Mouse (Mus musculus) urinary bladder, postnatal 25 days (tissue): ENCODE measurements at regions not wholly inside any gene's neighbourhood (a gene's known extent, or its start where the extent isn't known, plus 50 kb on each side); places are given as distances from the start of the nearest gene placed in this dataset.

Experiments
- DNase-seq: peaks from one replicate; pipeline ENCODE4 v3.0.0; 2022; ENCODE audit warnings: low spot score

DNA sequence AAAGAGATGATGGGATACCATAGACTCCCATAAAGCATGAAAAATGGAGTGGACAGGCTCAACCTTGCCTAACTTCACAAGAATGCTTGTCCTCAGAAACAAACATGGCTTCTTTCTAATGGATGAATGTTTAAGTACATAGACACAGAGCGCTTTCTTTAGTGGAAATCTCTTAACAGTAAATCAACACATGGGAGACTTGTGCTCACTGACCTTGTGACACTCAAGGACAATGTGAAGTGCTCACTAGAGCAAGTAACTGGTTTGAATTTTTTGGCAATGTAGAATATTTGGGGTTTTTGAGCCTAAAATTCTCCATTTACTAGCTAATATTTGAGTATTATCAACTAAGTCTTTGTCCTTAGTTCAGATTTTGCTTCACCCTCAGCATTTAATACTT lies 88.0 kb downstream of the Tent5c start:
- no peak for DNase-seq

DNA sequence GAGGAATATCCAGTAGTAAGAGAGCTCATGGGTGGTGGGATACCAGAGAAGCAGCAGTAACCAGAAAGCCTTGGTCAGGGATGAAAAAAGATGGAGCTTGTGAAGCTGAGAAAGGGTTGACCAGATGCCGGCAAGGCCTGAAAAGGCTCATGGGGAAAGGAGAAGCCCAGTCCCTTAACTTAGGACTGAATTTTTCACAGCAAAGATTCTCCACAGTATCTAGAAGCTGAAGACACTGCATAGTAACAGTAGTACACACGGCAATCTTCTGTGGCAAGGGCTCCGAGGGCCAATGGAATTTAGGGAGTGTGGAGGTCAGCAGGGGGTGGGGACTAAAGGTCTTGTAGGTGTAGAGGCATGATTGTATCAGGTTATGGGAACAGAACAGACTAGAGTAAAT lies 91.6 kb downstream of the Tent5c start:
- DNase-seq, result no peak

DNA sequence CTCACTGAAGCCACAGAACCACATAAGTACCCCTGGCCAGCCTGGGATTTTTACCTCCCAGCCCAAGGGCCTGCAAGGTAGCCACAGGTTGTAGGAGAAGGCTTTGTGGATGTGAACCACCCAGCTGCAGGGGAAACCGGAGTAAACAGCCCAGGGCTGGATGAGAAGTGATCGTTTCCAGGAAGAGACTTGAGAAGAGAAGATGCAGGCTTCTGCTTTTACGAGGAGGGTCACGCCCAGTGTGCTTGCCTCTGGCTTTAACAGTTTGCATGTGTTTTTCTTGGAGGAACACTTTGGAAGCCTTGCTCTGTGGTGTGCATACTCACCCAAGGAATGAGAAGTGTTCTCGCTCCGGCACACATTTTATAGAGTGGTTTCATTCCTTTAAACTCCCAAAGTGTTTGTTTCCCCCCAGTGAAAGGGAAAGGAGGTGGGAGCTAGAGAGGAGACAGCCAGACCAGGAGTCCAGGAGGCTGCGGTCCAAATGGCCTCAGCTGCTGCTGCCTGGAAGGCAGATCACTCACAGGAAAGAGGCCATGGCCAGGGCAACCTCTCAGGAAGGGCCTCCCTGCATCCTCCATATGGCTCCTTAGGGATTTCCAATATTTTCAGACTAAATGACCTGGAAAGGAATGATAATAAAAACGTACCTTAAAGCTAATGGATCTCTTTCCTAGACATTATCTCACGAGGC lies 94.1 kb downstream of the Tent5c start:
- no peak for DNase-seq

- no peak for DNase-seq
These were observed 95.2 kb downstream of the Tent5c start for GRCm38 (mm10) chr3:100393956-100394355.

DNA sequence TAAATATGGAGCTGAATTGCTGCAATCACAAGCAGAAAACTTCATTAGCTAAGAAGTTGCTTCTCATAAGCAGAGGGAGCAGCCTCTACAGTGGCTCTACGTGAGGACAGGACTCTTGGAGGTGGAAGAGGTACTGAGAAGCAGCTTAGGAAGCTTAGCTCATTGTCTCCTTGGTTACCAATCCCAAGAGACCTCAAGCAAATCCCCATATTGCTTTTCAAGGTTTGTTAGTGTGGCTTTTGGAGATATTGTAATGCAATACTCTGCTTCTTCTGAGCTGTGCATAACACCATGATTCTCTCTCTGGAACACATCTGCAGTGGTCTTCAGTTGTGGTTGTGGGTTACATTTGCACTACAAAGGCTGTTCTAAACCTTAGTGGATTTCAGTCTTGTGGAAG lies 106.9 kb downstream of the Tent5c start:
- no peak for DNase-seq

DNA sequence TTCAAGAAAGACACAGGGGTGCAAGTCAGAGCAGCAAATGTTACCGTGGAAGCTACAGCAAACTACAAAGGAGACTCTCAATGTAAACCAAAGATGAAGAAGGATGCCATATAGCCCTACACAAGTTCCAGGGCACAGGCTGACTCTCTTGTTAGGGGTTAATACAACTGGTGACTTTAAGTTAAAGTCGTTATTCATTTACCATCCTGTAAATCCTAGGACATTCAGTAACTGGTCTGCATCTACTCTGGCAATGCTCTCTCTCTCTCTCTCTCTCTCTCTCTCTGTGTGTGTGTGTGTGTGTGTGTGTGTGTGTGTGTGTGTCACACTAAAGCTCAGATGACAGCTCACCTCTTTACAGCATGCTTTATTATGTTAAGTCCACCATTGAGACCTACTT lies 107.8 kb downstream of the Tent5c start:
- DNase-seq, result no peak

DNA sequence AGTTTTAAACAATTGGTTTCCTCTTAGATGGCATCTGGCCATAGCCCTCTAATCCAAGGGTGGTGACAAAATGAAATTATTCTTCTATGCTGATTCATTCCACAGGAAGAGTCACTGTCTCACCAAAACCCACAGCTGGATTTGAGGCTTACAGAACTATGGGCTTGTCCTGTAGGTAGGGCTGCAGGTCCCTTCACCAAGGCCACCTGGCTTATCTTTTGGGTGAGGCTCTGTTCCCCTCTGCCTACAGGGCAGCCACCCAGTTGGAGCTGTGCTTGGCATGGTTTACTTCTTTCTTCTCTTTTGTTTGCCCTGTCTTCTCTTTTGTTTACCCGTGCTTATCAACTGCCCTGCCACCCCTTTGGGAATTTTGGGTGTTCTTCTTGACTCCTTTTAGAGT lies 113.0 kb downstream of the Tent5c start:
- DNase-seq, result no peak

DNA sequence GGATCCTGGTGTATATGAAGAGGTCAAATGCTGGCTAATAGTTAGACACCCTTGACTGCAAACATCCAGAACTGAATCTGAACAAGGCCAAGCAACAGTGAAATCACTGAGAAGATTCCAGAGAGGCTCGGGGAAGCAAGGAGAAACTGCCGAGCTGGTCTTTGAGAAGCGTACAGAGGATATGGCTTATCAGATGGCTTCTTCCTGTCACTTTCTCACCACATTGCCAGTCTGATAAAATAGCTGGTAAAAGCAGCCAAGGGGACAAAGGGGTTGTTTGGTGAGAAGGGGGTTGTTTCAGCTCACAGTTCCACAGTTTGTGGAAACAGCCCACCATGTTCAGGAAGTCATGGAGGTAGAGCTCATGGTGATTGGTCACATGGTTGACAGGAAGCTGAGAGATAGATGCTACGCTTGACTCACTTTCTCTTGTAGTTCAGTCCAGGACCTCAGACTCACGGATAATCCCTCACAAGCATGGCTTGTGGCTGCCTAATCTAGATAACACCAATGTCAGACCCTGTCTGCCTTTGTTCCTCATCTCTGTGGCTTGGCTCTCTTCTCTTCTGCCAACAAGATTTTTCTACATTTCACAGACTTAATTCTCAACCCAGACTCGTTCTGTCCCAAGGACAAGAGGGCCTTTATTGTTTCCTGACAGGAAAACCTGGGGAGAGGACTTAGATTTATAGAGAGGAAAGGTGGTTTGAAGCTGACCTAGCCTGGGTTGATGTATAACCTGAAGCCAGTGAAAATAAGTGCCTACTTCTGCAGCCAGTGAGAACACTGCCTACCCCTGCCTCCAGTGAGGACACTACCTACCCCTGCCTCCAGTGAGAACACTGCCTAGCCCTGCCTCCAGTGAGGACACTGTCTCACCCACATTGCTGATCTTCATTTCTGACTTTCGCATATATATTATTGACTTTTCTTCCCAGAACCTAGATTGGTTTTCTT lies 122.0 kb downstream of the Tent5c start:
- DNase-seq, result no peak

DNA sequence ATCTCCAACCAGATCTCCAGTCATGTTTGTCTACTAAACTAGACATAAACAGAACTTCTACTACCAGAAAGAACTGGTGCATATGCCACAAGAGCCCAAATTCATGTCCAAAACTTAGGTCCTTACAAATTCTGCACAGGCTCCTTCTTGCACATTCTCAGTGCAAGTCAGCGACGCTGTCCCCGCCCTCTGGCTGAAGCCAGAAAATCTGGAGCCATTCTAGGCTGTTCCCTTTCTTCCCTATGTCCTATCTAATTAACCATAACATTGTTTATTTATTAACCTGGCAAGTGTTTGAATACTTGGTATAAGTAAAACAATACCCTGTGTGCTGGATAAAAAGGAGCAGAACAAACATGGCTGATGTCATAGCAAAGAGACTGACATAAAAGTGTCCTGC lies 122.7 kb downstream of the Tent5c start:
- no peak for DNase-seq

DNA sequence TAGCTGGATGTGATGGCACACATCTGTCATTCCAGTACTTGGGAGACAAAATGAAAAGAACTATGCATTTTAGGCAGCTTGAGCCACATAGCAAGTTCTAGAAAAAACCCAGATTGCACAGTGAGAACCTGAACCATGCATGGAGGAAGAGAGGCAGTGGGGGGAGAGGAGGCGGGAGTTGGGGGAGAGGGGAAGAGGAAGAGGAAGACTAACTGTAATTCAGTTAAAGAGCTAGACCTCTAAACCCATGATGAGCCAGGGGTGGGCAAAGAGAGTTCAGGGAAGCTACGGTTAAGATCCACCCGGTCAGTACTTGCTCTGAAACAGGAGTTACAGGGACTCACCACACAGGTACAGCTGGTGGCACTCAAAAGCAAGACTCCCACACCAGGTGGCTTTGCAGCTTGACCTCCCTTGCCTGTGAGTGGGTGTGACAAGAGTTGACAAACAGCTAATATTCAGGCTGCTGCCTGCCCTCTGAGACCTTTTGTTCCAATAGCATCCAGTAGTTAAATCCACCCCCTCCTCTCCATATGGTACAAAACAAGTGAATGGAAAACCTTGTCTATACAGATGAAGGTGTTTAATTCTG lies 123.7 kb downstream of the Tent5c start:
- no peak for DNase-seq

GRCm38 (mm10) chr3:100364706-100365105 lies 124.4 kb downstream of the Tent5c start:
- DNase-seq, result no peak

DNA sequence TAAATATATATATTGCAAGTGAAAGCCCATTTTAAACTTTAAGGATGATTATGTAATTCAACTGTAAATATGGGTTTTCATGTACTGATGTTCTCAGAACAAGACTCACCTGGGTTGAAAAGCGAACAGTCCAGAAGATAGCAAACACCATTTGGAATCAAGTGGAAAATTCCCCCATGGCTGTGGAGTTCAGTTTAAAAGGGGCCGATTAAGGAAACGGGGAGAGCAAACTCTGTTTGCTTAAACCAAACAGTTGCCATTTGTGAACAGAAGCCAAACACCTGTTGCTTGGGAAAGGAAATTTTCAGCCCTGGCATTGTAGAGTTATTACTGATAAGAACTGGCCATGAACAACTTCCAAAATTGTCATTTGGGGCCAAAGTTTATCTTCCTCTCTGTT lies 126.1 kb downstream of the Tent5c start:
- DNase-seq, result no peak

DNA sequence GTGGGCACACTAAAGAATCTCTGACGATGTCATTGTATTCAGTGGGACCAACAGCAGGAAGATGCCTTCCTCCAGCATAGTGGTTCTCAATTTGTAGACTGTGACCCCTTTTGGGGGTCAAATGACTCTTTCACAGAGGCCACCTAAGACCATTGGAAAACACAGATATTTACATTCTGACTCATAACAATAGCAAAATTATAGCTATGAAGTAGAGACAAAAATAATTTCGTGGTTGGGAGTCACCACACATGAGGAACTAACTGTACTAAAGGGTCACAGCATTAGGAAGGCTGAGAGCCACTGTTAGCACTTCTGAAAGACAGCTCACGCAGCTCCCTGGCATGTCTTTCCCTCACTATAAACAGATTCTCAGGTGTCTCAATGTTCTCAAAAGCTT lies 129.1 kb downstream of the Tent5c start:
- no peak for DNase-seq

- DNase-seq, result peak; percentile 19
These were observed 130.1 kb downstream of the Tent5c start for GRCm38 (mm10) chr3:100359036-100359435.

DNA sequence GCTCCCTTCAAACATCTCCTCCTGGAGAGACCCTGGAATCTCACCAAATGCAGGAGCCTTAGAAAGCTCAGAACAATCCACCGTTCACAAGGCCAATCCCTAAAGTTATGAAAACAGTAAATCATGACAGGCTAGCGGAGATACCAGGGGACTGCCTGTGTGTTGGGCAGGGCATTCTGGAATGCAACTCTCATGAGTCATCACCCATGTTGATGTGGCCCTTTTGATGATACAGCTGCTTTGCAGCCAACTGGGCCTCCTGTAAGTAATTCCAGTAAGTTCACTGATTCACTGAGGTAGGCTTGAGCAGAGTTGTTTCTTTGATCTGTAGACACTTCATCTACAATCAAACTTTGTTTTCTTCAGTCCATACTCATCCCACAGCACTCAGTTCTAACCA lies 155.6 kb downstream of the Tent5c start:
- no peak for DNase-seq

GRCm38 (mm10) chr3:100318357-100318756 lies 156.2 kb upstream of the Wdr3 start:
- DNase-seq, result no peak

- DNase-seq, result no peak
These were observed 125.6 kb upstream of the Wdr3 start for GRCm38 (mm10) chr3:100287818-100288217.

- DNase-seq, result no peak
These were observed 104.8 kb upstream of the Wdr3 start for GRCm38 (mm10) chr3:100266976-100267375.

DNA sequence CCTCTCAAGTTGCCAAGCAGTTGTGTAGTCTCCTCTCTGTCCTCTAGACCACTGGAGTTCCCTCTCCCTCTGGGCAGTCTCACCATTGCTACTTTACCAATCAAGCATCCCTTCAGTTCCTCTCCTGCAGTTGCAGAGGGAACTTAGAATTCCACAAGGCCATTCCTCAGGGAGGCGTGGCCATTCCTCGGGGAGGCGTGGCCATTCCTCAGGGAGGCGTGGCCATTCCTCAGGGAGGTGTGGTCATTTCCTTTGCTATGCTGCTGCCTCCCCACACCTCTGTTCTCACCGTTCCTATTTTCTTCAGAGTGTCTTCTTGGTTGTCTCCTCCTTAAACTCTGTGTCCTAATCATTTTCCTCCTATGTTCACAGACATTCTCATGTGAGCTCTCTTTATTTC lies 102.8 kb upstream of the Wdr3 start:
- no peak for DNase-seq
